19 mouse cellular contexts compared by ENCODE assay signal in the genomic region with DNA sequence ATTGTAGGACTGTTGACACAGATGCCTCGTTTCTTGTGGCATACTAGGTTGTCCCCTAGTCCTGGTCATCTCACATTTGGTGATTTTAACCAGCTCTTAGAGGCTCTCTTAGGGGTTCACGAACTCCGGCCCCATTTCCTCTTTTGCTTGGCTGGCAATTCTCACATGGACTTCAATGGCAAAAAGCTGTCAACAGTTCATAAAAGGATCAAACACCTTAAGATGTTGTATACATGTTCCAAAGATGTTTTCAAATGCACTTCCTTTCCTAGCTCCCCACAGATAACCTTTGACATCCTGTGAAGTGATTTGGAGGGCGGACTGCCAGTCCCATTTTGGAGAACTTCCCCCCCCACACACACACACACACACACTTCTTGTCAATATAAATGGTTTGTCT.
"Had no signal": no experiment of that assay in that cellular context is flagged by ENCODE, and none has a peak within 500 bp of the region (broad histone marks: within the 10 kb centered on the region; RNA-seq: fewer than 3 reads in every experiment).

No protein-coding gene starts in this region.

- H3K9ac ChIP-seq: limb, embryonic 12.5 days; limb, embryonic 15.5 days; liver, embryonic 14.5 days; liver, postnatal 0 days; midbrain, embryonic 13.5 days; neural tube, embryonic 13.5 days had no signal

- H3K4me1 ChIP-seq: megakaryocyte, embryonic 14.5 days; midbrain, embryonic 13.5 days; neural tube, embryonic 13.5 days had no signal

- DNase-seq: kidney, adult 2 months; kidney, postnatal 25 days; left cerebral cortex, postnatal 4 days; liver, postnatal 0 days; retina, postnatal 1 day; thymus, adult 18-20 months; thymus, postnatal 36 days had no signal

- H3K36me3 ChIP-seq: limb, embryonic 12.5 days; limb, embryonic 15.5 days; midbrain, embryonic 10.5 days; midbrain, embryonic 13.5 days; neural tube, embryonic 13.5 days had no signal

- ATAC-seq: intestine, postnatal 0 days; liver, postnatal 0 days; midbrain, embryonic 13.5 days; midbrain, embryonic 16.5 days had no signal

- H3K27ac ChIP-seq: kidney, postnatal 0 days; limb, embryonic 12.5 days; limb, embryonic 15.5 days; liver, embryonic 14.5 days; midbrain, embryonic 10.5 days; midbrain, embryonic 13.5 days; neural tube, embryonic 13.5 days had no signal

- H3K9me3 ChIP-seq: limb, embryonic 15.5 days; neural tube, embryonic 13.5 days had no signal

- H3K4me3 ChIP-seq: limb, embryonic 12.5 days; limb, embryonic 15.5 days; megakaryocyte, embryonic 14.5 days; midbrain, embryonic 10.5 days; midbrain, embryonic 13.5 days; myocyte; neural tube, embryonic 13.5 days had no signal

- H3K27me3 ChIP-seq: limb, embryonic 12.5 days; limb, embryonic 15.5 days; midbrain, embryonic 13.5 days; neural tube, embryonic 13.5 days had no signal

- H3K4me2 ChIP-seq: limb, embryonic 12.5 days; limb, embryonic 15.5 days; liver, embryonic 11.5 days; midbrain, embryonic 13.5 days; neural tube, embryonic 13.5 days had no signal
